Mouse (Mus musculus) testis, adult 2 months (tissue): Measurements from ENCODE around the gene Rgs8.

Source experiments
- CTCF ChIP-seq: fragments of 200-500 bp; IDR thresholded peaks from 2 replicates; pipeline ENCODE4 v1.5.1; 2012; ENCODE audit warnings: low read depth, mild to moderate bottlenecking, inconsistent platforms, low read length, moderate library complexity; ENCODE audit not compliant: control insufficient read depth, insufficient read depth, insufficient replicate concordance
- POLR2A ChIP-seq: fragments of 200-500 bp; IDR thresholded peaks from 2 replicates; pipeline ENCODE4 v1.6.1; 2012; ENCODE audit warnings: low read depth, mild to moderate bottlenecking, inconsistent platforms, low read length, moderate library complexity; ENCODE audit not compliant: control insufficient read depth

DNA sequence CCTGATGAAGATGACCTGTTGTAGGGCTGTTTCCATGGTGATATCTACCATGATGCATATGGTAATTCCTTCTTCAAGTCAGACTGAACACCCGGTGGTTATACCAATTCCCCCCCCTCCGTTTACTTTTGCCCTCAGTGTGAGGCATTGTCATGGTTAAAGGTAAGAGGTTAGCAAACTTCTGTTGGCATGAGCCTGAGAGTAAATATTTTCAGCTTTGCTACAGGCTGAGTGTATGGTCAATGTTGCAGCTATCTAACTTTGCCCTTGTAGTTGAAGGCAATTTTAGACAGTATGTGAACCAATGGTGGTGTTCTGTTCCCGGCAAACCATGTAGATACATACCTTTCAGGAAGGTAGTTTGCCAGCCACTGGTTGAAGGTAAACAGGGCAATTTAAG is 16.9 kb downstream of the Rgs8 start:
- TF ChIP-seq CTCF (no peak), POLR2A (no peak)
